Mouse (Mus musculus): ENCODE data around the gene Prickle1. TPM values are rescaled to one million over a fixed set of nuclear protein-coding genes. Genes with fewer than 3 reads are reported as not detected.

Gene Prickle1
- polyA plus RNA-seq, 1 experiment from 2014 or later: 27.7 TPM

DNA sequence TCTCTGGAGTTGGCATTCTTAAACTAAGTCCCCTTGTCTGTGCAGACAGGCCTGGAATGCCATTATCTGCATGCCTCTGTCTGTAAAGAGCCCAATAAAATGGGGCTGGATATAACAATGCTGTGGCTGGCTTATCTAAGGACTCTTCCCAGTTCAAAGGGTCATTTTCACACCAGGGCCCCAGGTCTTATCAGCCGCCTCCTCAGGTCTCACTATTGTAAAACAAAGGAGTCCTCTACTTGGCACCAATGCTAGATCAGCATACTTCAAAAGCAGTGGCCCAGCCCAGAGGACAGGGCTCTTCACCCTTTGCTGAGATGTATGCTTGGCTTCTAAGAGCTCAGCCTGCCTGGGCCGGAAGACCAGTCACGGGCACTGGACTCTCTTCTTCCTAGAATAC, 56.3 kb downstream of the Prickle1 start:
- no peak overlapping the region for H3K27ac ChIP-seq (ENCODE audit: low read depth, low read length)
- ATAC-seq (ENCODE audit: low FRiP score, low TSS enrichment): no peak
- no peaks in the 10 kb centered on the region for H3K36me3 ChIP-seq (ENCODE audit: control insufficient read depth, insufficient read depth, low read length)
- 0 out of 2 replicates have a peak, but pooled peaks cover 4% of the 10 kb centered on the region for H3K4me1 ChIP-seq (ENCODE audit: control insufficient read depth, insufficient read depth, low read length)
- H3K9me3 ChIP-seq (ENCODE audit: control insufficient read depth, low read length): no peaks in the 10 kb centered on the region
- 80% methylated on average over 3 of the region's 3 CpGs for WGBS
- H3K4me3 ChIP-seq (ENCODE audit: low read length): no peak overlapping the region
- H3K9ac ChIP-seq (ENCODE audit: low read depth, low read length): no peak overlapping the region
- H3K4me2 ChIP-seq (replicated peaks; ENCODE audit: low read depth, low read length): no peak overlapping the region
- no peaks in the 10 kb centered on the region for H3K27me3 ChIP-seq (ENCODE audit: control insufficient read depth, insufficient read depth, low read length)

DNA sequence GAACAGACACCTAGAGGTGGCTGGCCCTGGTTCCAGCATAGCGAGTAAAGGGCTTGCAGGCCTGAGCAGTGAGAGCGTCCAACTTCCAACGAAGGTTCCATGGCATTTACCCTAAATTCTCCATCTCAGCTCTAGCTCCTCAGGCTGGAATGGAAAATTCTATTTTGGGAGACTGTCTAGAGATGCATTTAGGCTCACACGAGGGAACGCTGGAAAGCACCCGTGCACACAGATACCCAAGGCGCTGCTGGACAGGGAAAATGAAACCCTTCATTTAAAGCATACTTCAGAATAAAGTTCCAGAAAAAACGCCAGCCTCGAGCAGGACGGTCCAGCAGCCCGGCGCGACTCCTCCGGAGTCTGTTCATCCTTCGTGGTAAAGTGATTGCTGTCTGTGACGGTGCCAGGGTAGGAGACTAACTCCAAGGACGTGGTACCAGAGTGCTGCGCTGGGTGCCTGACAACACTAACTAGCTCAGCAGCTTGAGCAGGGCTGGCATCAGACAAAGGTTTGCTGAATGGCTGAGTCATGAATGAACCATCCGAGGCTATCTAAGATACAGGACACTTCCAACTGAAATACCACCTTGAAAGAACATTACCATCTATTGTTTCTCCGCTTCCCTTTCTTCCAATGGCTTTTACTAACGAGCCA, 57.0 kb downstream of the Prickle1 start:
- H3K9ac ChIP-seq (ENCODE audit: low read depth, low read length): no peak overlapping the region
- no peak overlapping the region for H3K27ac ChIP-seq (ENCODE audit: low read depth, low read length)
- H3K4me2 ChIP-seq (replicated peaks; ENCODE audit: low read depth, low read length): no peak overlapping the region
- H3K36me3 ChIP-seq (ENCODE audit: control insufficient read depth, insufficient read depth, low read length): no peaks in the 10 kb centered on the region
- no peaks in the 10 kb centered on the region for H3K27me3 ChIP-seq (ENCODE audit: control insufficient read depth, insufficient read depth, low read length)
- WGBS: 83% methylated on average over 21 of the region's 21 CpGs
- H3K9me3 ChIP-seq (ENCODE audit: control insufficient read depth, low read length): no peaks in the 10 kb centered on the region
- H3K4me3 ChIP-seq (ENCODE audit: low read length): no peak overlapping the region
- 0 out of 2 replicates have a peak, but pooled peaks cover 4% of the 10 kb centered on the region for H3K4me1 ChIP-seq (ENCODE audit: control insufficient read depth, insufficient read depth, low read length)
- no peak for ATAC-seq (ENCODE audit: low FRiP score, low TSS enrichment)

DNA sequence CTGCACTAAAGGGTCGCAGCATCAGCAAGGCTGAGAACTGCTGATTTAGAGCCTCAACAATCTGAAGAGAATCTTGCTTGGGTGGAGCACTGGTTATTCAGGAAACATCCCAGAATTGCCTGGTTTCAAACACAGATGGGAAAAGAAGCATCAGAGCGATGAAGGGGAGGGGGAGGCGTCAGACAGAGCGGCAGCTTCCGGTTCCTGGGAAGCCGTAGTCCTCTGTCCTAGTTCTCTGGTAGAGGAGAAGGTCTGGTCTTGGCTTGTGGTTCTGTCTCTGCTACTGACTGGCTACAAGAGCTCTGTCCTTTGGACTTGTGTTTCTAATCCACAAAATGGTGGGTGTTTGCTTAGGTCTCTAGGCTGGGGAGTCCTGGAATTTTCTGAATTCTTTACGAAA, 57.9 kb downstream of the Prickle1 start:
- no peak overlapping the region for H3K4me2 ChIP-seq (replicated peaks; ENCODE audit: low read depth, low read length)
- 73% methylated on average over 7 of the region's 7 CpGs for whole genome bisulfite sequencing
- no peak overlapping the region for H3K27ac ChIP-seq (ENCODE audit: low read depth, low read length)
- no peak for ATAC-seq (ENCODE audit: low FRiP score, low TSS enrichment)
- H3K27me3 ChIP-seq (ENCODE audit: control insufficient read depth, insufficient read depth, low read length): no peaks in the 10 kb centered on the region
- H3K9me3 ChIP-seq (ENCODE audit: control insufficient read depth, low read length): no peaks in the 10 kb centered on the region
- no peak overlapping the region for H3K9ac ChIP-seq (ENCODE audit: low read depth, low read length)
- H3K4me1 ChIP-seq (ENCODE audit: control insufficient read depth, insufficient read depth, low read length): 0 out of 2 replicates have a peak, but pooled peaks cover 4% of the 10 kb centered on the region
- H3K4me3 ChIP-seq (ENCODE audit: low read length): no peak overlapping the region
- no peaks in the 10 kb centered on the region for H3K36me3 ChIP-seq (ENCODE audit: control insufficient read depth, insufficient read depth, low read length)

DNA sequence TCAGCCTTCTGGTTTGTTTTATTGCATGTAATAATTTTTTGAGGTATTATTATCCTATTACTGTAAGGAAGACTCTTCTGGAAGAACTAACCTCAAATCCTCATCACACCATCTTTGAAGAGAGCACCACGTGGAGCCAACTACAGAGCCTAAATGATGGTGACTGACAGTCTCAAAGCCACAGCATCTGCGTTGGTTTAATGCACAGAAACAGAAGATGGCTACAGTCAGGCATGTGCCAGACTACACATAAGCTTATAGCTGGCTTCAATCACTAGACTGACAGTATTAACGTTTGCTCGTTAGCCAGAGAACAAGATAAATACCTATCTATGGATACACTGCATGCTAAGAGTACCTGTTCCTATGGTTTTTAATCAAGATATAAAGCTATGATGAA, 59.5 kb downstream of the Prickle1 start:
- 0 out of 2 replicates have a peak, but pooled peaks cover 4% of the 10 kb centered on the region for H3K4me1 ChIP-seq (ENCODE audit: control insufficient read depth, insufficient read depth, low read length)
- no peak overlapping the region for H3K4me3 ChIP-seq (ENCODE audit: low read length)
- no peaks in the 10 kb centered on the region for H3K27me3 ChIP-seq (ENCODE audit: control insufficient read depth, insufficient read depth, low read length)
- no peak overlapping the region for H3K4me2 ChIP-seq (replicated peaks; ENCODE audit: low read depth, low read length)
- 86% methylated on average over 4 of the region's 4 CpGs for WGBS
- no peaks in the 10 kb centered on the region for H3K36me3 ChIP-seq (ENCODE audit: control insufficient read depth, insufficient read depth, low read length)
- no peak overlapping the region for H3K9ac ChIP-seq (ENCODE audit: low read depth, low read length)
- H3K27ac ChIP-seq (ENCODE audit: low read depth, low read length): no peak overlapping the region
- H3K9me3 ChIP-seq (ENCODE audit: control insufficient read depth, low read length): no peaks in the 10 kb centered on the region
- no peak for ATAC-seq (ENCODE audit: low FRiP score, low TSS enrichment)

DNA sequence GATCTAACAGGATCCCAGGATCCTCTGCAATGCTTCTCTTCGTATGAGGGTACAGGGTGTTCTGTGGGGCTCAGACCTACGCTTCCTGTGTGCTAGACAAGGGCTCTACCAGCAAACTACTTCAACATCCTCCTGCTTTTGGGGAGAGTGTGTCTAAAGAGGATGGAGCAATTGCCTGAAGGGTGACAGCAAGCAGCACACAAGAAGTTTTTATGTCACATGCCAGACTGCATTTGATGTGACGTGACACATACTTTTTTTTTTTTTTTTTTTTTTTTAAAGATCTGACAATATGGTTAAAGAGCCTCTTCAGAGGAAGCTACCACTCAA, 65.0 kb downstream of the Prickle1 start:
- Histone ChIP-seq H3K27me3 (ENCODE audit: control insufficient read depth, insufficient read depth, low read length) (no peaks in the 10 kb centered on the region), H3K9ac (ENCODE audit: low read depth, low read length) (no peak overlapping the region), H3K4me3 (ENCODE audit: low read length) (no peak overlapping the region), H3K27ac (ENCODE audit: low read depth, low read length) (no peak overlapping the region), H3K4me2 (replicated peaks; ENCODE audit: low read depth, low read length) (no peak overlapping the region), H3K4me1 (ENCODE audit: control insufficient read depth, insufficient read depth, low read length) (peaks cover 13% of the 10 kb centered on the region; the same call in 1 of the 2 replicates), H3K9me3 (ENCODE audit: control insufficient read depth, low read length) (no peaks in the 10 kb centered on the region), H3K36me3 (ENCODE audit: control insufficient read depth, insufficient read depth, low read length) (no peaks in the 10 kb centered on the region)
- ATAC-seq (ENCODE audit: low FRiP score, low TSS enrichment): no peak
- 72% methylated on average over 3 of the region's 3 CpGs for WGBS

DNA sequence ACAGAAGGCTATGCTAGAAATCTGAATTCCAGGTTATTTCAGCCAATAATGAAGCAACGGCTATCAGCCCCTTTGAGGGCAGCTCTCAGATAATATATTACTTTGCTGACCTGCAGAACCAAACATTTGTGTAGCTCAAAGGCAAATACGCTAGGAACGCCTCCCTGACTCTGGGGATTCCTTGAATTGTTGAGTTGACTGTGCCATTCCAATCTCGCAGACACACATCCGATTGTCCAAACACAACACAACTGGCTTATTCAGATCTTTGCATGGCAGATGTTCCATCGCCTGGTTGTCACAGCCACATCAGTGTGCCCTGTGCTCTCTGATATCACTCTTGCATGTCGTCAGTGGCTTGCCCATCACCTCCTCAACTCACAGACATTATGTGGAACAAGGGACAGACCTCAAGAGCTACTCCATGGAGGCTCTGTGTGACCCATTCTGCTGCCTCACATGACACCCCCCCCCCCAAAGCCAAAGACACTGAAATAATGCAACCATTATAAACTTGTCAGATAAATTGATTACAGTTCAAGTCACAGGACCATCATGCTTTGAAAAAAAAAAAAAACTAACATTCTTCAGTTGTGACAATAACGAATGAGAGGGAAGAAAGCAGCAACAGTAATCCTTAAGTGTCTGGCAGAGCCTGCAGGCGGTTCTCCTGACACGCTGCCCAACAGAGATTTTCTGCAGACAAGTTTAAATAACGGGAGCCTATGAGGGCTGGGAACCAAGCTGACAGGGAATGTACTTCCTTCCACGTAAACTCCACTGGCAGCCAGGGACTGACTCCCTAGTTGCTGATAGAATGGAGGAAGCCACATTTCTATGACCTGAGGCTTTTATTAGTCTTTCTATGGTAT, 65.6 kb downstream of the Prickle1 start:
- WGBS: 47% methylated on average over 12 of the region's 12 CpGs
- Histone ChIP-seq H3K4me1 (ENCODE audit: control insufficient read depth, insufficient read depth, low read length) (peaks cover 13% of the 10 kb centered on the region; the same call in 1 of the 2 replicates), H3K27ac (ENCODE audit: low read depth, low read length) (no peak overlapping the region; the same call in 1 of the 2 replicates), H3K9ac (ENCODE audit: low read depth, low read length) (no peak overlapping the region), H3K9me3 (ENCODE audit: control insufficient read depth, low read length) (no peaks in the 10 kb centered on the region), H3K36me3 (ENCODE audit: control insufficient read depth, insufficient read depth, low read length) (no peaks in the 10 kb centered on the region), H3K27me3 (ENCODE audit: control insufficient read depth, insufficient read depth, low read length) (no peaks in the 10 kb centered on the region), H3K4me2 (replicated peaks; ENCODE audit: low read depth, low read length) (no peak overlapping the region), H3K4me3 (ENCODE audit: low read length) (no peak overlapping the region)
- ATAC-seq (ENCODE audit: low FRiP score, low TSS enrichment): no peak

DNA sequence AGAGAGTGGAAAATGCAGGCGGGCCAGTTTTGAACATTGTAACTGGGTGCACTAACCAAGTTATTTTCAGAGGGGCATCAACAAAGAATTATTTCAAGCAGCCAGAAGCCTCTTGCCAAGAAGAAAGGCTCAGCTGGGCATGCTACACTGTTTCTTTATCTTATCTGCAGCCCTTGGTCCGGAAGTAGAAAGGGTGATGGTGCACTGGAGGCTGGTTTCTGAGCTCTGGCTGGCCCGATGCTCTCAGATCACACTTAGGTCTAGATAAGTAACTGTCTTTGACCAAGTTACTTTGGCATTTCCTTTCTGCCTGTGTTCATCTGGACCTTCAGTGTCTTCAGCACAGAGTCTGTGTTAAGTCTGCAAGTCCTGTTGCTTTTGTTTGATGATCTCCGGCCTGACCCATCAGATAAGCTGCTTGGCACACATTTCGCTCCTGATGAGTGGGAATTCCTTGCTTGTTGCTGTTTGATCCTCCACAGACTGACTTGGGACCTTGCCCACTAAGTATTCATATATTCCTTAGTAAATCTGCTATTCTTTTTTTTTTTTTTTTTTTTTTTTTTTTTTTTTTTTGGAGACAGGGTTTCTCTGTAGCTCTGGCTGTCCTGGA, 70.3 kb downstream of the Prickle1 start:
- no peaks in the 10 kb centered on the region for H3K9me3 ChIP-seq (ENCODE audit: control insufficient read depth, low read length)
- H3K27me3 ChIP-seq (ENCODE audit: control insufficient read depth, insufficient read depth, low read length): no peaks in the 10 kb centered on the region
- H3K36me3 ChIP-seq (ENCODE audit: control insufficient read depth, insufficient read depth, low read length): no peaks in the 10 kb centered on the region
- no peak overlapping the region for H3K4me2 ChIP-seq (replicated peaks; ENCODE audit: low read depth, low read length)
- H3K4me1 ChIP-seq (ENCODE audit: control insufficient read depth, insufficient read depth, low read length): peaks cover 14% of the 10 kb centered on the region; the same call in 1 of the 2 replicates
- no peak overlapping the region for H3K27ac ChIP-seq (ENCODE audit: low read depth, low read length)
- WGBS: 87% methylated on average over 5 of the region's 5 CpGs
- H3K4me3 ChIP-seq (ENCODE audit: low read length): no peak overlapping the region
- no peak for ATAC-seq (ENCODE audit: low FRiP score, low TSS enrichment)
- H3K9ac ChIP-seq (ENCODE audit: low read depth, low read length): no peak overlapping the region

DNA sequence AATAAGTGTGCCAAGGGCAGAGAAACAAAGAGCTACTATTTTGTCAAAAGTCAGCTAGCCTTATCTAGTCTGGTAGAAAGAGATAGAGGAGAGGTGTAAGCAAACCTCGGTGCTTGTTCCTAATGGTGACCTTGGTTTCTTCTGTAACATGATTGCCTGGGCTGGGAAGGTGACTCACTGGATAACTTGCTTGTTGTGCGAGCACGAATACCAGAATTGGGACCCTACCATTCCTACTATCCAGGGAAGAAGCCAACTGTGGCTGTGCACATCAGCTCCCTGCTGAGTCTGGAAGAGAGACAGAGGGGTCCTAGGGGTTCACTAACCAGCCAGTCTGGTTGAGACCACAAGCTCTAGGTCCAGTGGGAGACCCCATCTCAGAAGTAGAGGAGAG, 73.9 kb downstream of the Prickle1 start:
- 52% methylated on average over 3 of the region's 3 CpGs for WGBS
- Histone ChIP-seq H3K4me3 (ENCODE audit: low read length) (no peak overlapping the region), H3K27me3 (ENCODE audit: control insufficient read depth, insufficient read depth, low read length) (no peaks in the 10 kb centered on the region), H3K4me2 (replicated peaks; ENCODE audit: low read depth, low read length) (no peak overlapping the region), H3K27ac (ENCODE audit: low read depth, low read length) (no peak overlapping the region), H3K9ac (ENCODE audit: low read depth, low read length) (no peak overlapping the region), H3K36me3 (ENCODE audit: control insufficient read depth, insufficient read depth, low read length) (no peaks in the 10 kb centered on the region), H3K4me1 (ENCODE audit: control insufficient read depth, insufficient read depth, low read length) (peaks cover 25% of the 10 kb centered on the region), H3K9me3 (ENCODE audit: control insufficient read depth, low read length) (no peaks in the 10 kb centered on the region)
- no peak for ATAC-seq (ENCODE audit: low FRiP score, low TSS enrichment)
